Mouse (Mus musculus) limb, embryonic 15.5 days (tissue): Measurements from ENCODE around the gene Polr3e. TPM values are rescaled to one million over a fixed set of nuclear protein-coding genes. Genes with fewer than 3 reads are reported as not detected.
"Not testable (repeated sequence)": the region's sequence is repeated elsewhere in the genome, so short reads cannot be mapped to it uniquely, and the experiment has no call there.

Experiments
- ATAC-seq: fragments of 200-750 bp; cut with Nextera tagmentation; 2 replicates; pipeline ENCODE4 v1.8.0; 2017; ENCODE audit warnings: low read depth, moderate TSS enrichment; ENCODE audit not compliant: insufficient number of reproducible peaks, low FRiP score, low TSS enrichment
- H3K27ac ChIP-seq: fragments of 300-500 bp; sonication (generic); 2 replicates; pipeline ENCODE4 v1.5.1; 2015; ENCODE audit warnings: moderate library complexity, mild to moderate bottlenecking, inconsistent platforms
- H3K27me3 ChIP-seq: fragments of 300-500 bp; sonication (generic); 2 replicates; pipeline ENCODE4 v1.6.1; 2015; ENCODE audit warnings: inconsistent platforms
- H3K36me3 ChIP-seq: fragments of 300-500 bp; sonication (generic); 2 replicates; pipeline ENCODE4 v1.6.1; 2015; ENCODE audit warnings: inconsistent platforms
- H3K4me1 ChIP-seq: fragments of 300-500 bp; sonication (generic); 2 replicates; pipeline ENCODE4 v1.6.1; 2015; ENCODE audit warnings: inconsistent platforms
- H3K4me2 ChIP-seq: fragments of 300-500 bp; sonication (generic); 2 replicates; pipeline ENCODE4 v1.6.1; 2015; ENCODE audit warnings: mild to moderate bottlenecking, inconsistent platforms
- H3K4me3 ChIP-seq: fragments of 300-500 bp; sonication (generic); 2 replicates; pipeline ENCODE4 v1.5.1; 2015; ENCODE audit warnings: mild to moderate bottlenecking, inconsistent platforms
- H3K9ac ChIP-seq: fragments of 300-500 bp; sonication (generic); 2 replicates; pipeline ENCODE4 v1.6.1; 2015; ENCODE audit warnings: inconsistent platforms
- H3K9me3 ChIP-seq: fragments of 300-500 bp; sonication (generic); 2 replicates; pipeline ENCODE4 v1.6.1; 2016; ENCODE audit warnings: inconsistent platforms
- WGBS: fragments of 180-500 bp; shearing (Covaris S2); methylation state at CpG from one replicate; pipeline ENCODE4 v1.1.7; 2015; 5-methylcytosine and 5-hydroxymethylcytosine counted together
- polyA plus RNA-seq: library from polyadenylated mRNA; unstranded; fragments of >200 nt; fragmentation: Nextera tagmentation; extraction: Ambion mirVana; gene quantifications from 2 replicates; pipeline ENCODE4 v1.2.1, GENCODE M21; 2015

The Polr3e gene
- polyA plus RNA-seq, 1 experiment from 2014 or later = 38.4 TPM

GRCm38 (mm10) chr7:120953591-120953990, 36.0 kb downstream of the Polr3e start:
- not testable (repeated sequence) for H3K9ac ChIP-seq, H3K4me1 ChIP-seq, H3K4me2 ChIP-seq, H3K4me3 ChIP-seq, H3K27me3 ChIP-seq, ATAC-seq, H3K27ac ChIP-seq, H3K9me3 ChIP-seq
- peaks cover 45% of the 10 kb centered on the region for H3K36me3 ChIP-seq
- WGBS = 84% methylated on average over 7 of the region's 7 CpGs

- Histone ChIP-seq H3K36me3 (peaks cover 47% of the 10 kb centered on the region), H3K27me3 (no peaks in the 10 kb centered on the region), H3K27ac (no peak overlapping the region), H3K4me1 (no peaks in the 10 kb centered on the region), H3K9ac (no peak overlapping the region), H3K4me2 (no peak overlapping the region), H3K4me3 (no peak overlapping the region), H3K9me3 (no peaks in the 10 kb centered on the region)
- ATAC-seq = no peak
- WGBS = 94% methylated on average over 2 of the region's 2 CpGs
Observed at GRCm38 (mm10) chr7:120960116-120960515, 42.6 kb downstream of the Polr3e start.

- Histone ChIP-seq H3K9ac (no peak overlapping the region), H3K4me3 (no peak overlapping the region), H3K27me3 (no peaks in the 10 kb centered on the region), H3K36me3 (peaks cover 47% of the 10 kb centered on the region), H3K4me1 (no peaks in the 10 kb centered on the region), H3K4me2 (no peak overlapping the region), H3K27ac (no peak overlapping the region), H3K9me3 (no peaks in the 10 kb centered on the region)
- no peak for ATAC-seq
- 88% methylated on average over 6 of the region's 6 CpGs for WGBS
Observed at GRCm38 (mm10) chr7:120960601-120961000, 43.1 kb downstream of the Polr3e start.

GRCm38 (mm10) chr7:120961893-120962292, 44.3 kb downstream of the Polr3e start:
- Histone ChIP-seq H3K27ac (no peak overlapping the region), H3K9me3 (no peaks in the 10 kb centered on the region), H3K36me3 (peaks cover 37% of the 10 kb centered on the region), H3K9ac (no peak overlapping the region), H3K27me3 (no peaks in the 10 kb centered on the region), H3K4me2 (no peak overlapping the region), H3K4me1 (no peaks in the 10 kb centered on the region), H3K4me3 (no peak overlapping the region)
- no peak for ATAC-seq
- WGBS = 66% methylated on average over 3 of the region's 3 CpGs

GRCm38 (mm10) chr7:120963126-120963525, 45.6 kb downstream of the Polr3e start:
- H3K9ac ChIP-seq = no peak overlapping the region
- no peaks in the 10 kb centered on the region for H3K9me3 ChIP-seq
- H3K27me3 ChIP-seq = no peaks in the 10 kb centered on the region
- no peak for ATAC-seq
- H3K4me3 ChIP-seq = no peak overlapping the region
- WGBS = 78% methylated on average over 5 of the region's 5 CpGs
- no peak overlapping the region for H3K4me2 ChIP-seq
- H3K36me3 ChIP-seq = peaks cover 35% of the 10 kb centered on the region
- H3K4me1 ChIP-seq = no peaks in the 10 kb centered on the region
- no peak overlapping the region for H3K27ac ChIP-seq

- Histone ChIP-seq H3K27ac (no peak overlapping the region), H3K27me3 (no peaks in the 10 kb centered on the region), H3K36me3 (peaks cover 10% of the 10 kb centered on the region), H3K4me2 (no peak overlapping the region), H3K4me3 (no peak overlapping the region), H3K9ac (no peak overlapping the region), H3K4me1 (no peaks in the 10 kb centered on the region), H3K9me3 (no peaks in the 10 kb centered on the region)
- 78% methylated on average over 7 of the region's 7 CpGs for WGBS
- no peak for ATAC-seq
Observed at GRCm38 (mm10) chr7:120969221-120969620, 51.7 kb downstream of the Polr3e start.

- no peak overlapping the region for H3K4me3 ChIP-seq
- no peak overlapping the region for H3K4me2 ChIP-seq
- H3K27ac ChIP-seq = no peak overlapping the region
- no peaks in the 10 kb centered on the region for H3K9me3 ChIP-seq
- H3K36me3 ChIP-seq = peaks cover 10% of the 10 kb centered on the region
- WGBS = 83% methylated on average over 5 of the region's 5 CpGs
- H3K9ac ChIP-seq = no peak overlapping the region
- H3K4me1 ChIP-seq = peaks cover 4% of the 10 kb centered on the region; the same call in 1 of the 2 replicates
- no peaks in the 10 kb centered on the region for H3K27me3 ChIP-seq
- ATAC-seq = no peak
Observed at GRCm38 (mm10) chr7:120970112-120970511, 52.6 kb downstream of the Polr3e start.

- ATAC-seq, H3K9me3 ChIP-seq, H3K36me3 ChIP-seq, H3K4me1 ChIP-seq, H3K27ac ChIP-seq, H3K4me3 ChIP-seq, H3K9ac ChIP-seq, H3K4me2 ChIP-seq, H3K27me3 ChIP-seq: not testable (repeated sequence)
- 62% methylated on average over 2 of the region's 2 CpGs for WGBS
Observed at GRCm38 (mm10) chr7:120972471-120972870, 54.9 kb downstream of the Polr3e start.

GRCm38 (mm10) chr7:120974001-120974400, 56.5 kb downstream of the Polr3e start:
- no peaks in the 10 kb centered on the region for H3K9me3 ChIP-seq
- 83% methylated on average over 3 of the region's 3 CpGs for WGBS
- H3K27ac ChIP-seq = no peak overlapping the region
- H3K9ac ChIP-seq = no peak overlapping the region
- no peaks in the 10 kb centered on the region; the same call in 1 of the 2 replicates for H3K36me3 ChIP-seq
- ATAC-seq = no peak
- peaks cover 13% of the 10 kb centered on the region for H3K4me1 ChIP-seq
- H3K4me3 ChIP-seq = no peak overlapping the region
- no peak overlapping the region for H3K4me2 ChIP-seq
- H3K27me3 ChIP-seq = no peaks in the 10 kb centered on the region

GRCm38 (mm10) chr7:120977063-120977462, 59.5 kb downstream of the Polr3e start:
- no peak for ATAC-seq
- Histone ChIP-seq H3K4me2 (no peak overlapping the region), H3K9me3 (no peaks in the 10 kb centered on the region), H3K9ac (no peak overlapping the region), H3K4me3 (no peak overlapping the region), H3K27ac (no peak overlapping the region), H3K27me3 (no peaks in the 10 kb centered on the region), H3K4me1 (peaks cover 17% of the 10 kb centered on the region), H3K36me3 (no peaks in the 10 kb centered on the region)
- WGBS = 25% methylated on average over 7 of the region's 7 CpGs

- Histone ChIP-seq H3K9ac (no peak overlapping the region), H3K4me1 (peaks cover 13% of the 10 kb centered on the region), H3K4me2 (0 out of 2 replicates have a peak overlapping the region, but pooled peaks have one; percentile 10), H3K9me3 (no peaks in the 10 kb centered on the region), H3K27ac (no peak overlapping the region), H3K36me3 (no peaks in the 10 kb centered on the region), H3K4me3 (no peak overlapping the region), H3K27me3 (no peaks in the 10 kb centered on the region)
- ATAC-seq = no peak
- WGBS = 84% methylated on average over 4 of the region's 4 CpGs
Observed at GRCm38 (mm10) chr7:120980041-120980440, 62.5 kb downstream of the Polr3e start.

GRCm38 (mm10) chr7:120980931-120981924, 63.7 kb downstream of the Polr3e start:
- no peaks in the 10 kb centered on the region for H3K27me3 ChIP-seq
- peak overlapping the region; percentile 97 for H3K4me3 ChIP-seq
- peaks cover 13% of the 10 kb centered on the region for H3K4me1 ChIP-seq
- peak overlapping the region; percentile 80 for H3K4me2 ChIP-seq
- 5% methylated on average over 39 of the region's 39 CpGs for WGBS
- peak overlapping the region; percentile 81; the same call in 1 of the 2 replicates for H3K27ac ChIP-seq
- ATAC-seq = peak; percentile 43
- no peaks in the 10 kb centered on the region for H3K9me3 ChIP-seq
- no peaks in the 10 kb centered on the region for H3K36me3 ChIP-seq
- H3K9ac ChIP-seq = peak overlapping the region; percentile 76
